Mouse (Mus musculus) MEL-GATA-1-ER (cell line): ENCODE measurements around the gene Phxr2.
A peak's percentile ranks its signal among the peaks of the same experiment; 100 is the strongest.
"Not testable (repeated sequence)": the region's sequence is repeated elsewhere in the genome, so short reads cannot be mapped to it uniquely, and the experiment has no call there.

ENCODE experiments used
- DNase-seq: peaks from one replicate; pipeline ENCODE4 v3.0.0-alpha.2; 2012; ENCODE audit warnings: low read depth; ENCODE audit errors: extremely low read depth

Gene Phxr2

GRCm38 (mm10) chr10:99126225-99126624, at the start of gene Phxr2:
Gene Phxr2, minus strand, starts transcription at chr10:99126325.
- DNase-seq = no peak

GRCm38 (mm10) chr10:99172906-99173507, 46.9 kb upstream of the Phxr2 start:
- no peak for DNase-seq

GRCm38 (mm10) chr10:99171961-99172497, 45.9 kb upstream of the Phxr2 start:
- no peak for DNase-seq

GRCm38 (mm10) chr10:99169765-99170129, 43.6 kb upstream of the Phxr2 start:
- no peak for DNase-seq

GRCm38 (mm10) chr10:99168840-99169764, 43.0 kb upstream of the Phxr2 start:
- no peak for DNase-seq

GRCm38 (mm10) chr10:99168404-99168803, 42.3 kb upstream of the Phxr2 start:
- no peak for DNase-seq

- DNase-seq = no peak
Observed at GRCm38 (mm10) chr10:99166392-99166791, 40.3 kb upstream of the Phxr2 start.

GRCm38 (mm10) chr10:99165751-99166282, 39.7 kb upstream of the Phxr2 start:
- peak; percentile 39 for DNase-seq

- peak; percentile 19 for DNase-seq
Observed at GRCm38 (mm10) chr10:99164871-99165477, 38.8 kb upstream of the Phxr2 start.

- DNase-seq = no peak
Observed at GRCm38 (mm10) chr10:99163002-99163401, 36.9 kb upstream of the Phxr2 start.

- peak; percentile 20 for DNase-seq
Observed at GRCm38 (mm10) chr10:99161987-99162582, 36.0 kb upstream of the Phxr2 start.

- not testable (repeated sequence) for DNase-seq
Observed at GRCm38 (mm10) chr10:99157697-99158096, 31.6 kb upstream of the Phxr2 start.

- DNase-seq = no peak
Observed at GRCm38 (mm10) chr10:99156808-99157207, 30.7 kb upstream of the Phxr2 start.

GRCm38 (mm10) chr10:99154635-99155034, 28.5 kb upstream of the Phxr2 start:
- DNase-seq = no peak

- DNase-seq = no peak
Observed at GRCm38 (mm10) chr10:99152063-99152462, 25.9 kb upstream of the Phxr2 start.

- no peak for DNase-seq
Observed at GRCm38 (mm10) chr10:99151580-99151979, 25.5 kb upstream of the Phxr2 start.

- DNase-seq = no peak
Observed at GRCm38 (mm10) chr10:99150016-99150415, 23.9 kb upstream of the Phxr2 start.

GRCm38 (mm10) chr10:99146596-99146995, 20.5 kb upstream of the Phxr2 start:
- no peak for DNase-seq

- DNase-seq = no peak
Observed at GRCm38 (mm10) chr10:99145611-99146010, 19.5 kb upstream of the Phxr2 start.

GRCm38 (mm10) chr10:99136337-99136736, 10.2 kb upstream of the Phxr2 start:
- DNase-seq = no peak

- DNase-seq = no peak
Observed at GRCm38 (mm10) chr10:99133321-99133875, 7.3 kb upstream of the Phxr2 start.
